Mouse (Mus musculus) gastrocnemius, adult 2 months (tissue): ENCODE results near the gene Cuedc1. TPM values are rescaled to one million over a fixed set of nuclear protein-coding genes. Genes with fewer than 3 reads are reported as not detected.

Experiments used
- DNase-seq: peaks from one replicate; pipeline ENCODE4 v3.0.0; 2022
- H3K27ac ChIP-seq: fragments of 200-600 bp; 2 replicates; pipeline ENCODE4 v1.8.1; 2022; ENCODE audit warnings: mild to moderate bottlenecking
- H3K4me3 ChIP-seq: fragments of 200-600 bp; 2 replicates; pipeline ENCODE4 v1.8.1; 2022; ENCODE audit warnings: mild to moderate bottlenecking, moderate library complexity
- CTCF ChIP-seq: fragments of 200-600 bp; IDR thresholded peaks from 2 replicates; pipeline ENCODE4 v1.8.1; 2022; ENCODE audit warnings: antibody characterized with exemption, mild to moderate bottlenecking, moderate library complexity
- intact Hi-C: fragments of 180-260 bp; cut with DNase I; formaldehyde crosslinking; loops from one replicate; pipeline ENCODE4 v1.15.1; 2025
- total RNA-seq, 2 experiments: library from RNA; stranded (reverse); gene quantifications; 2 replicates each; pipeline ENCODE4 v1.2.3; 2021

Cuedc1 gene
- total RNA-seq, 2 experiments from 2014 or later: 101 to 127 TPM

DNA sequence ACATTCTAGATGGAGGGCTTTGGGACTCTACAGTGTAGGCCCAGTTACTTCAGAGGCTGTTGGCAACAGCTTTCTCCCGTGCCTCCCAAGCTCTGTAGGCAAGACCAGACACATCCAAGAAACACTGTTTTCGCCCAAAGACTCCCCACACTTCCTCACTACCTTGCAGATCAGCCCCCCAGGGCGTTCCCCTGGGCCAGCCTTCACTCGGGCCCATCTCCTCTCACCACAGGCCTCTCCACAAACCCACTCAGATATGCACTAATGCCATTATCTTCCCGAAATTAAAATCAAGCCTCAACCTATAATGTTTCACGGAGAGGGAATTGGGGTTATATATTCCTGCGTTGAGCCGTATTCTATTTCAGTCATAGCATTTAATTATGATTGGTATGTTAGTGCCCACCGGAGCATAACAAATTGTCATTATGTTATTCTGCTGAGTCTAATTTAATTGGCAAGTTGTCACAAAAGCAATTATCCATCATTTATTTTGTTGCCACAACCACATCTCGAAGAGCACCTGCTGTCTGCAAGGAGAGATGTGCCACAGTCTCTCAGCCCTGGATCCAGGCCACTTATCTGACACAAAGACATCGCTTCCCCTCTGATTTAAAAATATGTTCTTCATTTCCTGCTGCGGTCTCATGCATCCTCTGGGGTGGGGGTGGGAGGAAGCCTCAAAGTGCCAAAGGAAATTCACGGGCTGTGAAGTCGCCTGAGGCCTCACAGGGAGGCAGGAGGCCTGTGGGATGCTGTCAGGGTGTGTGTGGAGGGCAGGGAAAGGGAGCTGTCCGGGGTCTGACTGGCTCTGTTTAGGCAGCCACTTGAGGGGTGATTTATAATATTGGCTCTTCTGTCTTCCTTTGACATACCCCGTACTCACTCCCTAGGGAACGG, 135.9 kb downstream of the Cuedc1 start:
- no peak for DNase-seq
- intact Hi-C loops: no loop called here
- peak overlapping the region; percentile 75 for H3K4me3 ChIP-seq
- TF ChIP-seq CTCF: no peak
- peak overlapping the region; percentile 89 for H3K27ac ChIP-seq

DNA sequence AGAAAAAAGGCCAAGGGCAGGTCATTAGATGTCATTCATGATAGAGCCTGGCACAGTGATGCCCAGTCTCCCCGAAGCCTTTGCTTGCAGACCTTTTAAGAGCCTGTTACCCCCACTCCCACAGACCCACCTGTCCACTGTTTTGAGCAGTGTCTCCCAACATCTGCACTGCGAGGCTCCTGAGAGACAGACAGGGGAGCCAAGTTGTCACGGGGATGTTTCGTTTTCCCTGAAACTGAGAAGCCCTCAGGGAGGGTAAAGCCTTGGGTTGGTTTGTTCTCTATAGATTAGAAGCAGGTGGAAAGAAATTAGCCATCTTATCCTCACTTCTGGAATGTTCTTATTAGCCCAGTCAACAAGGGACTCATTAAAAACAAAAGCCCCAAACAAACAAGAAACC, 136.9 kb downstream of the Cuedc1 start:
- intact Hi-C loops: no loop called here
- H3K4me3 ChIP-seq: peak overlapping the region; percentile 75
- no peak for TF ChIP-seq CTCF
- H3K27ac ChIP-seq: peak overlapping the region; percentile 89
- no peak for DNase-seq

DNA sequence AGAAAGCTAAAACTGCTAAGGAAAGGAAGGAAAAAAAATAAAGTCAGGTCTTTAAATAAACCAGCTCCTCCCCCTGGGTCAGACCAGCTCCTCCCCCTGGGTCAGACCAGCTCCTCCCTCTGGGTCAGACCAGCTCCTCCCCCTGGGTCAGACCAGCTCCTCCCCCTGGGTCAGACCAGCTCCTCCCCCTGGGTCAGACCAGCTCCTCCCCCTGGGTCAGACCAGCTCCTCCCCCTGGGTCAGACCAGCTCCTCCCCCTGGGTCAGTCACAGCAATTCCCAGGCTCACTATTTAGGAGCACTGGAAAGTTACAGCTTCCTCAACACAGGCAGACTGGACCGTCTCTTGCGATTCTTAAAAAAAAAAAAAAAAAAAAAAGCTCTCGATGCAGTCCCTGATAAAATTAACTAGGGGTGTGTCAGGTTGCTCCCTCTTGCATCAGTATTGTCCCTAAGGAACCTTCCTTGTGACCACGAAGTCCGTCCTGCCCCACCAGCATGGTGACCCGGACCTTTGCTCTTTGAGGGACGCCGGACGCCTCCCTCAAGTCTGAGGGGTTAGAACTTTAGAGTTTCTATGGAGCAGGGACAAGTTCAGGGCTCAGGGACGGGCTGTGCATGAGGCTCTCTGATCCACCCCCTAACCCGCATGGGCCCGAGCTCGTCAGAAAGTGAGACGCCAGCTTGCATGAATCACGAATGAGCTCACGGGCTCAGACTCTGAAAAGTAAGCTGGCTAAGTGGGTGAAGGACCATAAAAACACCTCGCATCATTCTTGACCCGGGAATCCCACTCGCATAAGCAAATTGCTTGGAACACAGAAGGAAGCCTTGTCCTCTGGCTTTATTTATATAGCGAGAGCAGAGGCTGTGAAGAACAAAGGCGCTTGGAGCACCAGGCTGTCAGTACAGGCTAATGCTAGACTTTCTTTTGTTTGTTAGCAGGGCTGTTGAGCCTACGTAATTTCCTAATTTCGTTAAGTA, 137.7 kb downstream of the Cuedc1 start:
- intact Hi-C loops: no loop called here
- Histone ChIP-seq H3K27ac (peak overlapping the region; percentile 89), H3K4me3 (peak overlapping the region; percentile 75)
- no peak for TF ChIP-seq CTCF
- peak; percentile 83 for DNase-seq

DNA sequence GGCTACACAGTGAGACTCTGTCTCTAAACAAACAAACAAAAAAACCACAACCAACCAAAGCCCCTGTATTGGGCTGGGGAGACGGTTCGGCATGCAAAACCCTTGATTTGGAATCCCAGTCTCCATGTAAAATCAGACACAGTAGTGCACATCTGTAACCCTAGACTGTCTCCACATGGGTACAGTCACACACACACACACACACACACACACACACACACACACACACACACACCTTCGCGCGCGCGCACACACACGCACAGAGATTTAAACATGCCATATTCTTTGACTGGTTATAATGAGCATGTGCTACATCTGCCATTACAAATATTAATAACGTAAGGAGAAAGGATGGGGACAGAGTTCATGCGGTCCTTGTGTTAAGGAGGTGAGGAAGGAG, 142.4 kb downstream of the Cuedc1 start:
- H3K27ac ChIP-seq: peak overlapping the region; percentile 75
- TF ChIP-seq CTCF: no peak
- intact Hi-C loops: no loop called here
- no peak overlapping the region for H3K4me3 ChIP-seq
- DNase-seq: no peak

DNA sequence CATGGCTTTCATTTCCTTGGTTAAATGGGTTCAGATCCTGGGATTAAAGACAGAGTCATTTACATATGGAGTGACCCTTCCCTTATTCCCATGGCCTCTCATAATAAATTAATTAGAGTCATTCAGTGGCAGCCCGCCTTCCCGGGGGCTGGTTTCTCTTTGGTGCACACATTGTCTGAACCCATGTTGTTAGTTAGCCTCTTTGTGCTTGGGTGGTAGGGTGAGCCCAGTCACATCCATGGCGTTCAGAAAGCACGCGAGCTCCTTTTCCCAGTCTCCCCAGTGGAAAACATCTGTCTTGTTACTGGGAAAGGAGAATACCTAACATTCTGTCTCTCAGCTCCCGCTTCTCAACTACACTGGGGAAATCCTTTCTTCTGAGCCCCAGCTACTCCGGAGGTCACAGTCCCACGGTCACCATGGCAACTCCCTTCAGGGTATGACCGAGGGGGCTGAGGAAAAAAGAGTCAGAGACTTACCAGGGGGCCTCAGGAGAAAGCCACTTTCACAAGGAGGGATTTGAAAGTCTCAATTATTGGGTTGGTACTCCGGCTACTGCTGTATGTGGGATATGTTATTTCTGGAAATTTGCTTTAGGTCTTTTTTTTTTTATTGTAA, 143.0 kb downstream of the Cuedc1 start:
- intact Hi-C loops: no loop called here
- no peak for DNase-seq
- Histone ChIP-seq H3K4me3 (no peak overlapping the region), H3K27ac (peak overlapping the region; percentile 75)
- no peak for TF ChIP-seq CTCF

DNA sequence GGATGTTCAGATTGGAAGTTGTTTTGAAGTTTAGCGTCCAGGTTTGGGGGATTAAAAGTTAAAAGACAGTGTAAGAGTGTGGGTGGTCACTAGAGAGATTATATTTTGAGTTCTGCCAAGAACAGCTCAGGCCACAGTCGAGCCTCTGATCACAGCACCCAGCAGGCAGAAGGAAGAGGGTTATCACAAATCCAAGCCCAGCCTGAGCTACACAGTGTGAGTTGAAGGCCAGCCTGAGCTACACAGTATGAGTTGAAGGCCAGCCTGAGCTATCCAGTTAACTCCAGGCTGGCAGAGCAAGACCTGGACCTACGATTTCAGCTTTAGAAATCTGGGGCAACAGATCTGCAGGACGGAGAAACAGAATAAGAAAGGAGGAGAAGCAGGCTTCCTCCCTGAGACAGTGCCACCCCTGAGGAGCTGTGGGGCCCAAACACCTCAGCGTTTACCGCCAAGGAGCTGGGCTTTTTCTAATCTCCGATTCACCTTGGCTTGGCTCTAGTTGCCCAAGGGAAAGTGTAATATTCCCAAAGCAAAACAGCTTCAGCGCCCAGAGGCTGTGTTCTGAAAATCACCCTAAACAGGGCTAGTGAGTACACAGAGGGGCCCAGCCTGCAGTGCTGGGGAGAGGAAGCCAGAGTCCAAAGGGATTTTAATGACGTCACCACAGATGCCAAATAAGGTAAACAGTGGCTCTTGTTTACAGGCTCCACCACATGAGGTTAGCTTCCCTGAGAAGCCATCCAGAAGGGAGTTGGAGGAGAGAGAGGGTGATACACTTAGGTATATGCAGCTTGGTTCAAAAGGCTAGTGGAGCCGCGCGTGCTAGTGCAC, 143.8 kb downstream of the Cuedc1 start:
- peak overlapping the region; percentile 75 for H3K27ac ChIP-seq
- DNase-seq: no peak
- intact Hi-C loops: no loop called here
- no peak overlapping the region for H3K4me3 ChIP-seq
- TF ChIP-seq CTCF: no peak

Other genes with a start within 250 kb of the Cuedc1 start
- gene Mks1, start 244.8 kb upstream of the Cuedc1 start, total RNA-seq: 1 to 10 TPM; 1.5 to 1.9 TPM
- gene Epx, start 222.5 kb upstream of the Cuedc1 start, total RNA-seq: not detected
- not detected for gene Olfr462, start 205.8 kb upstream of the Cuedc1 start, total RNA-seq
- gene Olfr463, start 200.7 kb upstream of the Cuedc1 start, total RNA-seq: not detected
- gene Olfr464, start 177.1 kb upstream of the Cuedc1 start, total RNA-seq: not detected
- 100 to 1,000 TPM; 193 to 205 TPM for gene Dynll2, start 110.5 kb upstream of the Cuedc1 start, total RNA-seq
- gene Srsf1, start 50.7 kb upstream of the Cuedc1 start, total RNA-seq: 10 to 100 TPM; 67.5 to 85.8 TPM
- 10 to 100 TPM; 76.5 to 87.2 TPM for gene Vezf1, start 29.8 kb upstream of the Cuedc1 start, total RNA-seq
- 100 to 1,000 TPM; 122 to 144 TPM for gene Mrps23, start 106.3 kb downstream of the Cuedc1 start, total RNA-seq
- gene Ccdc182, start 196.0 kb downstream of the Cuedc1 start, total RNA-seq: not detected